Mouse (Mus musculus) liver, embryonic 12.5 days (tissue): ENCODE data around the gene Oxld1. TPM values are rescaled to one million over a fixed set of nuclear protein-coding genes. Genes with fewer than 3 reads are reported as not detected.
"Not testable (repeated sequence)": the region's sequence is repeated elsewhere in the genome, so short reads cannot be mapped to it uniquely, and the experiment has no call there.

ENCODE experiments used
- ATAC-seq: fragments of 200-750 bp; cut with Nextera tagmentation; 2 replicates; pipeline ENCODE4 v1.8.0; 2017; ENCODE audit warnings: moderate number of reproducible peaks, mild to moderate bottlenecking, moderate library complexity
- H3K27ac ChIP-seq: fragments of 300-500 bp; sonication (generic); 2 replicates; pipeline ENCODE4 v1.5.1; 2016; ENCODE audit warnings: mild to moderate bottlenecking
- H3K27me3 ChIP-seq: fragments of 300-500 bp; sonication (generic); replicated peaks from 2 replicates; pipeline ENCODE4 v1.6.1; 2016; ENCODE audit warnings: mild to moderate bottlenecking, moderate library complexity
- H3K36me3 ChIP-seq: fragments of 300-500 bp; sonication (generic); 2 replicates; pipeline ENCODE4 v1.6.1; 2016; ENCODE audit warnings: mild to moderate bottlenecking, moderate library complexity
- H3K4me1 ChIP-seq: fragments of 300-500 bp; sonication (generic); 2 replicates; pipeline ENCODE4 v1.6.1; 2016
- H3K4me2 ChIP-seq: fragments of 300-500 bp; sonication (generic); 2 replicates; pipeline ENCODE4 v1.6.1; 2016; ENCODE audit warnings: mild to moderate bottlenecking, moderate library complexity
- H3K4me3 ChIP-seq: fragments of 300-500 bp; sonication (generic); 2 replicates; pipeline ENCODE4 v1.5.1; 2016; ENCODE audit warnings: mild to moderate bottlenecking, moderate library complexity
- H3K9ac ChIP-seq: fragments of 300-500 bp; sonication (generic); 2 replicates; pipeline ENCODE4 v1.6.1; 2016; ENCODE audit warnings: mild to moderate bottlenecking, moderate library complexity
- H3K9me3 ChIP-seq: fragments of 300-500 bp; sonication (generic); replicated peaks from 2 replicates; pipeline ENCODE4 v1.6.1; 2016; ENCODE audit warnings: mild to moderate bottlenecking, moderate library complexity
- WGBS: fragments of 180-500 bp; shearing (Covaris S2); methylation state at CpG from one replicate; pipeline ENCODE4 v1.1.7; 2016; ENCODE audit not compliant: insufficient replicate concordance; 5-methylcytosine and 5-hydroxymethylcytosine counted together
- polyA plus RNA-seq: library from polyadenylated mRNA; unstranded; fragments of >200 nt; fragmentation: Nextera tagmentation; extraction: Ambion mirVana; gene quantifications from 2 replicates; pipeline ENCODE4 v1.2.1, GENCODE M21; 2016

Gene Oxld1
- polyA plus RNA-seq, 1 experiment from 2014 or later = 9.6 TPM

DNA sequence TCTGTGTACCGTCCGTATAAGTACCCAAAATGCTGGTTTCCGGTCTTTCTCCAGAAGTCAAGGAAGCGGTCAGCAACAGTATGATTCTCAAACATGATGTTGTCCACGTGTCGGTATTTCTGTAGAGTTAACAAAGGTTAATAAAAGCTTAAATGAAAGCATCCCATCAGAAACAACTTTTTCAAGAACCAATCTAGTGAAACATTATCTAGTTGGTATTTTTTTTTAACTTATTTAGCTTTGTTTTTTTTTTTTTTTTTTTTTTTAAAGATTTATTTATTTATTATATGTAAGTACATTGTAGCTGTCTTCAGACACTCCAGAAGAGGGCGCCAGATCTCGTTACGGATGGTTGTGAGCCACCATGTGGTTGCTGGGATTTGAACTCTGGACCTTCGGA lies 44.2 kb downstream of the Oxld1 start:
- not testable (repeated sequence) for ATAC-seq, H3K27me3 ChIP-seq, H3K27ac ChIP-seq, H3K4me1 ChIP-seq, H3K4me3 ChIP-seq, H3K9me3 ChIP-seq, H3K9ac ChIP-seq, H3K4me2 ChIP-seq
- WGBS = 92% methylated on average over 7 of the region's 10 CpGs
- peaks cover 98% of the 10 kb centered on the region for H3K36me3 ChIP-seq

Other genes starting within 250 kb of the Oxld1 start
- 3.0 and 3.5 TPM in 2 replicates for gene Bahcc1, start 225.1 kb downstream of the Oxld1 start, polyA plus RNA-seq
- gene Actg1, start 109.5 kb downstream of the Oxld1 start, polyA plus RNA-seq = 952 and 1,008 TPM in 2 replicates
- gene Fscn2, start 96.5 kb downstream of the Oxld1 start, polyA plus RNA-seq = 0.16 and 0.18 TPM in 2 replicates
- 12.8 and 13.1 TPM in 2 replicates for gene Faap100, start 79.3 kb downstream of the Oxld1 start, polyA plus RNA-seq
- gene Nploc4, start 20.4 kb downstream of the Oxld1 start, polyA plus RNA-seq = 44.9 and 46.3 TPM in 2 replicates
- gene Tspan10, start 15.4 kb downstream of the Oxld1 start, polyA plus RNA-seq = not detected in 2 replicates
- 0.13 and 0.25 TPM in 2 replicates for gene Pde6g, start 4.6 kb downstream of the Oxld1 start, polyA plus RNA-seq
- 31.3 and 32.3 TPM in 2 replicates for gene Ccdc137, start within 50 bp of the Oxld1 start, polyA plus RNA-seq
- gene Arl16, start 9.5 kb upstream of the Oxld1 start, polyA plus RNA-seq = 22.3 and 24.2 TPM in 2 replicates
- 161 and 166 TPM in 2 replicates for gene Mrpl12, start 26.5 kb upstream of the Oxld1 start, polyA plus RNA-seq
- 47.0 and 54.9 TPM in 2 replicates for gene Slc25a10, start 33.8 kb upstream of the Oxld1 start, polyA plus RNA-seq
- 8.5 and 9.6 TPM in 2 replicates for gene Gcgr, start 72.6 kb upstream of the Oxld1 start, polyA plus RNA-seq
- 60.4 and 61.8 TPM in 2 replicates for gene Mcrip1, start 91.7 kb upstream of the Oxld1 start, polyA plus RNA-seq
- gene Ppp1r27, start 93.1 kb upstream of the Oxld1 start, polyA plus RNA-seq = not detected in 2 replicates
- 443 and 468 TPM in 2 replicates for gene P4hb, start 115.2 kb upstream of the Oxld1 start, polyA plus RNA-seq
- 337 and 356 TPM in 2 replicates for gene Arhgdia, start 123.6 kb upstream of the Oxld1 start, polyA plus RNA-seq
- gene Alyref, start 140.3 kb upstream of the Oxld1 start, polyA plus RNA-seq = 542 and 545 TPM in 2 replicates
- 118 and 120 TPM in 2 replicates for gene Anapc11, start 140.4 kb upstream of the Oxld1 start, polyA plus RNA-seq
- 5.0 and 6.6 TPM in 2 replicates for gene Npb, start 150.4 kb upstream of the Oxld1 start, polyA plus RNA-seq
- 135 and 142 TPM in 2 replicates for gene Pcyt2, start 159.9 kb upstream of the Oxld1 start, polyA plus RNA-seq
- 43.1 and 45.3 TPM in 2 replicates for gene Sirt7, start 167.2 kb upstream of the Oxld1 start, polyA plus RNA-seq
- 53.4 and 58.3 TPM in 2 replicates for gene Mafg, start 175.5 kb upstream of the Oxld1 start, polyA plus RNA-seq
- 11.0 and 11.3 TPM in 2 replicates for gene Pycr1, start 185.7 kb upstream of the Oxld1 start, polyA plus RNA-seq
- gene Myadml2, start 190.1 kb upstream of the Oxld1 start, polyA plus RNA-seq = 0.23 and 0.47 TPM in 2 replicates
- gene Notum, start 203.1 kb upstream of the Oxld1 start, polyA plus RNA-seq = 0.31 and 0.38 TPM in 2 replicates
- 65.1 and 65.2 TPM in 2 replicates for gene Aspscr1, start 214.9 kb upstream of the Oxld1 start, polyA plus RNA-seq